Mouse (Mus musculus) gastrocnemius, postnatal 10 days (tissue): Measurements from ENCODE around the gene 9130019O22Rik. TPM values are rescaled to one million over a fixed set of nuclear protein-coding genes. Genes with fewer than 3 reads are reported as not detected.
A peak's percentile ranks its signal among the peaks of the same experiment; 100 is the strongest.
"Not testable (repeated sequence)": the region's sequence is repeated elsewhere in the genome, so short reads cannot be mapped to it uniquely, and the experiment has no call there.

Source experiments
- DNase-seq: peaks from one replicate; pipeline ENCODE4 v3.0.0; 2021; ENCODE audit warnings: mixed read lengths
- total RNA-seq, 2 experiments: library from RNA; stranded (reverse); gene quantifications; 2 replicates each; pipeline ENCODE4 v1.2.3; 2021

9130019O22Rik gene
- total RNA-seq, 2 experiments from 2014 or later = 1.7 to 2.7 TPM

- DNase-seq = no peak
Measured at GRCm38 (mm10) chr7:127378310-127378921, 8.6 kb downstream of the 9130019O22Rik start.

- DNase-seq = peak; percentile 87
Measured at GRCm38 (mm10) chr7:127375271-127376245, 11.4 kb downstream of the 9130019O22Rik start, which contains the start of gene Zfp747. Zfp747 (minus strand) TSS chr7:127376050.

GRCm38 (mm10) chr7:127371870-127372269 lies 15.1 kb downstream of the 9130019O22Rik start:
- DNase-seq = not testable (repeated sequence)

GRCm38 (mm10) chr7:127371213-127371612 lies 15.8 kb downstream of the 9130019O22Rik start:
- no peak for DNase-seq

GRCm38 (mm10) chr7:127366249-127366648 lies 20.7 kb downstream of the 9130019O22Rik start:
- no peak for DNase-seq

- DNase-seq = no peak
Measured at GRCm38 (mm10) chr7:127364166-127364565, 22.8 kb downstream of the 9130019O22Rik start.

GRCm38 (mm10) chr7:127363475-127363921 lies 23.5 kb downstream of the 9130019O22Rik start:
- peak; percentile 36 for DNase-seq

GRCm38 (mm10) chr7:127362418-127362817 lies 24.5 kb downstream of the 9130019O22Rik start:
- not testable (repeated sequence) for DNase-seq

GRCm38 (mm10) chr7:127361449-127361848 lies 25.5 kb downstream of the 9130019O22Rik start:
- no peak for DNase-seq

- no peak for DNase-seq
Measured at GRCm38 (mm10) chr7:127360265-127360664, 26.7 kb downstream of the 9130019O22Rik start.

GRCm38 (mm10) chr7:127358472-127358871 lies 28.5 kb downstream of the 9130019O22Rik start:
- DNase-seq = no peak

GRCm38 (mm10) chr7:127357871-127358270 lies 29.1 kb downstream of the 9130019O22Rik start:
- no peak for DNase-seq

- no peak for DNase-seq
Measured at GRCm38 (mm10) chr7:127355796-127356195, 31.2 kb downstream of the 9130019O22Rik start.

- no peak for DNase-seq
Measured at GRCm38 (mm10) chr7:127351230-127352004, 35.5 kb downstream of the 9130019O22Rik start.

GRCm38 (mm10) chr7:127346676-127347075 lies 40.3 kb downstream of the 9130019O22Rik start:
- DNase-seq = no peak

- DNase-seq = peak; percentile 98
Measured at GRCm38 (mm10) chr7:127345512-127346325, 41.2 kb downstream of the 9130019O22Rik start, which contains the start of gene Zfp768. Zfp768 (minus strand) TSS chr7:127345589.

- peak; percentile 63 for DNase-seq
Measured at GRCm38 (mm10) chr7:127345092-127345491, 41.9 kb downstream of the 9130019O22Rik start.

- DNase-seq = no peak
Measured at GRCm38 (mm10) chr7:127344371-127344770, 42.6 kb downstream of the 9130019O22Rik start.

GRCm38 (mm10) chr7:127343351-127344019 lies 43.5 kb downstream of the 9130019O22Rik start:
- no peak for DNase-seq

- DNase-seq = no peak
Measured at GRCm38 (mm10) chr7:127342888-127343287, 44.1 kb downstream of the 9130019O22Rik start.

GRCm38 (mm10) chr7:127342332-127342731 lies 44.6 kb downstream of the 9130019O22Rik start:
- no peak for DNase-seq
